Mouse (Mus musculus) liver, postnatal 0 days (tissue): ENCODE measurements around the gene Olfr874. TPM values are rescaled to one million over a fixed set of nuclear protein-coding genes. Genes with fewer than 3 reads are reported as not detected.

Source experiments
- ATAC-seq: fragments of 200-750 bp; cut with Nextera tagmentation; 2 replicates; pipeline ENCODE4 v1.8.0; 2017; ENCODE audit warnings: mild to moderate bottlenecking, moderate library complexity
- DNase-seq: peaks from one replicate; pipeline ENCODE4 v3.0.0-alpha.2; 2016
- H3K27ac ChIP-seq: fragments of 300-500 bp; sonication (generic); 2 replicates; pipeline ENCODE4 v1.5.1; 2014; ENCODE audit warnings: antibody characterized with exemption, moderate library complexity, mild to moderate bottlenecking, low read depth
- H3K27me3 ChIP-seq: fragments of 300-500 bp; sonication (generic); 2 replicates; pipeline ENCODE4 v1.6.1; 2014; ENCODE audit warnings: low read length, control low read depth, mixed read lengths; ENCODE audit not compliant: insufficient read depth
- H3K36me3 ChIP-seq: fragments of 300-500 bp; sonication (generic); replicated peaks from 2 replicates; pipeline ENCODE4 v1.6.1; 2014; ENCODE audit warnings: mild to moderate bottlenecking, control low read depth, low read length, moderate library complexity, mixed read lengths; ENCODE audit not compliant: insufficient read depth
- H3K4me1 ChIP-seq: fragments of 300-500 bp; sonication (generic); 2 replicates; pipeline ENCODE4 v1.6.1; 2014; ENCODE audit warnings: antibody characterized with exemption, mild to moderate bottlenecking, control low read depth; ENCODE audit not compliant: insufficient read depth
- H3K4me2 ChIP-seq: fragments of 300-500 bp; sonication (generic); 2 replicates; pipeline ENCODE4 v1.6.1; 2014; ENCODE audit warnings: low read depth, mild to moderate bottlenecking, low read length, moderate library complexity, mixed read lengths
- H3K4me3 ChIP-seq: fragments of 300-500 bp; sonication (generic); 2 replicates; pipeline ENCODE4 v1.5.1; 2014; ENCODE audit warnings: low read depth, low read length
- H3K9ac ChIP-seq: fragments of 300-500 bp; sonication (generic); replicated peaks from 2 replicates; pipeline ENCODE4 v1.6.1; 2014; ENCODE audit warnings: mild to moderate bottlenecking, moderate library complexity
- H3K9me3 ChIP-seq: fragments of 300-500 bp; sonication (generic); 2 replicates; pipeline ENCODE4 v1.6.1; 2016; ENCODE audit warnings: mild to moderate bottlenecking, control low read depth, low read length, mixed read lengths
- CTCF ChIP-seq: sonication (generic); IDR thresholded peaks from 2 replicates; pipeline ENCODE4 v1.5.1; 2016; ENCODE audit warnings: antibody characterized with exemption, low read depth
- EP300 ChIP-seq: IDR thresholded peaks from 2 replicates; pipeline ENCODE4 v1.6.1; 2016; ENCODE audit warnings: antibody characterized with exemption, low read depth, mild to moderate bottlenecking
- WGBS: fragments of 180-500 bp; shearing (Covaris S2); extraction: QIAGEN DNeasy Blood & Tissue Kit; methylation state at CpG from one replicate; pipeline ENCODE4 v1.1.7; 2014; ENCODE audit not compliant: insufficient replicate concordance; 5-methylcytosine and 5-hydroxymethylcytosine counted together
- polyA plus RNA-seq: library from polyadenylated mRNA; unstranded; fragments of >200 nt; fragmentation: Nextera tagmentation; extraction: Ambion mirVana; gene quantifications from 2 replicates; pipeline ENCODE4 v1.2.1, GENCODE M21; 2015

The Olfr874 gene
- polyA plus RNA-seq, result not detected in 2 replicates

DNA sequence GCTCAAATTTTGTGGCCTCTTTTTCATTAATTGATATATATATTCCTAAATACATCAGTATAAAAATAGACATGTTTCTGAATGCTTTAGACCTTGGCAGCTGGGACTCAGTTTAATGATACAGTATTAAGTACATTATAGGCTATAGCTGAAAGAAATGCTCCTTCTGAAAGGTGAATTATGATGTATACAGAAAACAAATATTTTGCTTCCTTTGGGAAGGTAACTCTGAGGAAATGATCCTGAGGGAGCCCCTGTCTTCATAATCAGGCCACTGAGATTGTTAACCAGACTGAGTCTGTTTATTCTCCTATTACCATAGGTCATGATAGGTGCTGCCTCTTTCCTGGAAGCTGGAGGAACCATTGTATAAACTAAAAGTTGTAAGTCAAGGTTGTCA is at the start of gene Olfr874:
Olfr874 (plus strand) TSS at position 301 of the 400 bp plus-strand sequence.
- Histone ChIP-seq H3K27ac (no peak within 1 kb of the TSS), H3K4me3 (no peak within 1 kb of the TSS), H3K9ac (no peak within 1 kb of the TSS), H3K27me3 (no peaks in the 10 kb centered on the region), H3K36me3 (no peaks in the 10 kb centered on the region), H3K9me3 (no peaks in the 10 kb centered on the region), H3K4me2 (no peak within 1 kb of the TSS), H3K4me1 (no peaks in the 10 kb centered on the region)
- DNase-seq (no peak), ATAC-seq (no peak)
- TF ChIP-seq EP300 (no peak), CTCF (no peak)

DNA sequence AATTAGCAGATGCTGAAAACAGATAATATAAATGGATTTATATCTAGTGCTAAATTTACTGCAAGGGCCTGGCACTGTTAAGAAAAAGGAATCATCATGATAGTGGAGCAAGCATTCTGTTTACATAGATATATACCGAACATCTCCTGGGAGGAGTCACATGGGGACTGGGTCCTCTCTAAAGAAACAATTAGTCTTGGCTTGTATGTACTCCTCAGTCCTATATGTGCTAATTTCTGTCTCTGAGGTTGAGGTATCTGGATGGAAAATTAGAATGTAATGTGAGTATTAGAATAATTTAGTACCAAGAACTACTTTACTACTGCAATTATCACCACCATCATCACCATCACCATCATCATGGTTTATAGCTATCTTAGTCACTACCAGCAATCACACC is 28.8 kb upstream of the Olfr874 start, which contains the start of gene Olfr160:
Olfr160 (minus strand) TSS at position 101 of the 400 bp plus-strand sequence.
- Histone ChIP-seq H3K27me3 (no peaks in the 10 kb centered on the region), H3K4me3 (no peak within 1 kb of the TSS), H3K9me3 (no peaks in the 10 kb centered on the region), H3K4me2 (no peak within 1 kb of the TSS), H3K27ac (no peak within 1 kb of the TSS), H3K4me1 (no peaks in the 10 kb centered on the region), H3K9ac (no peak within 1 kb of the TSS), H3K36me3 (no peaks in the 10 kb centered on the region)
- DNase-seq, result no peak
- 79% methylated on average over 1 of the region's 1 CpGs for WGBS
- TF ChIP-seq CTCF, result no peak
- no peak for TF ChIP-seq EP300
- ATAC-seq, result no peak

DNA sequence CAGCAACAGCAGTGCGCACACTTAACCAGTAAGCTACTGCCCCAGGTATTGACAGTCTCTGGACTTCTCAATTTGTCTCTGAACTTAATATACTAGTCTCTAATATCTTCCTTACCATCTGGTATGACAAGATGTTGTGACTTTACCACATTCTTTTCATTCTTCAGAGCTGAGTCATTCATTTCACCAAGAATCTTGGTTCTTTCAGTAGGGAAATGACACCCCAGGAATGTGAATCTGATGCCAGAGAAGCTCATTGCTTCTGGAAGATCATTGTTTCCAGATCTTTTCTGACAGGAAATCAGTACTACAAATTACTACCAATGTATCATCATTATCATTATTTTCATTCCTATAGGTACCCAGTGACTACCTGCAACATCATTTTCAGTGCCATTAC is 10.6 kb upstream of the Olfr874 start:
- no peak for DNase-seq
- WGBS, result 84% methylated on average over 1 of the region's 1 CpGs

DNA sequence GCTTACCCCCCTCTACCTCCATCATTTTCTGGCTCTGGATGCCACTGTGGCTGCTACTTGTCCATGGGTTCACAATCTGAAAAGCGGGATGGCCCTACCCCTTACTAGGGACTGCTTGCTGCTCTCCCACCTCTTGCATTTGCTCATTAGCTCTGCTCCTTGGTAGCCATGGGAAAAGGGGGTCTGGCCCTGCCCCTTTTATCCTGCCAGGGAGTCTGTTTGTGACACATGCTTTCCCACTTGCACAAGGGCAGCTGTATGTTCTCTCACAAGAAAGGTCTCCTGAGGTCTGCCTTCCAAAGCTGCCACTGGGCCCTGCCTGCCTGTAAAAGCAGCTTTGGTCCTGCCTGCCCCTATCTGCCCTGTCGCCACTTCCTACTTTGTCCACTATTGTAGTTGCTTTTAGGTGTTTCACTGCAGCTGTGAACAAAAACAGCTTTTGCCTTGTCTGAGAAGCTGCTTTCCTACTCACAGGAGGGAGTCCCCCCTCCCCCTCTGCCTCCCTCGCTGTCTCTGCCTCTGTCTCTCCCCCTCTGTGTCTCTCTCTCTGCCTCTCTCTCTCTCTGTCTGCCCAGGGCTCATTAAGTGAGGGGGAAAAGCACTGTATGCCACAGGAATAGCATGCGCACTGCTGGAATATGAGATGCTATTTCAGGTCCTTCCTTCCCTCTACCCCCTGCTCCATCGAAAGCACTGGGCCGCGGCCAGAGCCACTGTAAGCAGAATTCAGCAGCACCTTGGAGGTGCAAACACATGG is 5.6 kb downstream of the Olfr874 start:
- Histone ChIP-seq H3K9ac (no peak overlapping the region), H3K36me3 (no peaks in the 10 kb centered on the region), H3K4me2 (no peak overlapping the region), H3K9me3 (no peaks in the 10 kb centered on the region), H3K27ac (no peak overlapping the region), H3K4me1 (no peaks in the 10 kb centered on the region), H3K4me3 (no peak overlapping the region), H3K27me3 (no peaks in the 10 kb centered on the region)
- ATAC-seq (no peak), DNase-seq (no peak)
- WGBS, result 48% methylated on average over 7 of the region's 7 CpGs
- TF ChIP-seq CTCF (no peak), EP300 (no peak)

More for the DNA sequence above, 10.6 kb upstream of the Olfr874 start:
- Histone ChIP-seq H3K27me3 (no peaks in the 10 kb centered on the region), H3K4me2 (no peak overlapping the region), H3K4me3 (no peak overlapping the region), H3K36me3 (no peaks in the 10 kb centered on the region), H3K4me1 (no peaks in the 10 kb centered on the region), H3K9ac (no peak overlapping the region), H3K9me3 (no peaks in the 10 kb centered on the region), H3K27ac (no peak overlapping the region)
- ATAC-seq, result no peak
- TF ChIP-seq EP300, result no peak
- TF ChIP-seq CTCF, result no peak

DNA sequence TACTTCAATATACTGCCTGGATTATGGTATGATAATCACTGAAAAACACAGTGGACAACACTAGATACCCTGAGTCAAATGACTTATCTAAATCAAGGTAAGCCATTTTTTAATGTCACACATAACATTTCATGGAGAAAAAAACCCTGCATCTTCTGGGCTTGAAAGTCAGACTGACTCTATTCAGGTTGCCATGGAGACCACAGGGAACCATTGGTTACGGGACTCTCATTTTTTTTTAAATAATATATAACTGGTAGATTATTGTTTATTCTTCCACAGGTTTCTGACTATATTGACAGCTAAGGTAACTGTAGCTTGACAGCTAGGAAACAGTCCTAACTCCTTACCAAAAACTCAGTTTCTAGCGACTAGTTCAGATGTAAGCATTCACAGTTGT is 6.6 kb downstream of the Olfr874 start:
- Histone ChIP-seq H3K4me2 (no peak overlapping the region), H3K4me1 (no peaks in the 10 kb centered on the region), H3K27ac (no peak overlapping the region), H3K36me3 (no peaks in the 10 kb centered on the region), H3K4me3 (no peak overlapping the region), H3K27me3 (no peaks in the 10 kb centered on the region), H3K9ac (no peak overlapping the region), H3K9me3 (no peaks in the 10 kb centered on the region)
- ATAC-seq, result no peak
- WGBS, result 78% methylated on average over 2 of the region's 2 CpGs
- no peak for DNase-seq
- no peak for TF ChIP-seq CTCF
- no peak for TF ChIP-seq EP300

DNA sequence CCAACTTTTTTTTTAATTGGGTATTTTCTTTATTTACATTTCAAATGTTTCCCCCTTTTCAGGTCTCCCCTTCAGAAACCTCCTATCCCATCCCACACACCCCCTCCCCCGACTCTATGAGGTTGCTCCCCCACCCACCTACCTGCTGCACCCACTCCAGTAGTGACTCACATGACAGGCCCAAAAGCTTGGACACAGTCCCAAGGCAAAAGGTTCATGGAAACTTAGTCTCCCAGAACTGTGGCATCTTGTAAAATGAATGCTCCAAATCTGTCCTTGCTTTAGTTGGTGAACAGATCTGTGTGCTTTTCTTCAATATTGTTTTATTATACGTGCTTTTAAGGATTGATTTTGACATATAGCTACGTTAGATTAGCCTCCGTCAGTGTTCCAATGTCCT is 7.1 kb downstream of the Olfr874 start:
- no peak for ATAC-seq
- Histone ChIP-seq H3K27ac (no peak overlapping the region), H3K27me3 (no peaks in the 10 kb centered on the region), H3K36me3 (no peaks in the 10 kb centered on the region), H3K9me3 (no peaks in the 10 kb centered on the region), H3K4me3 (no peak overlapping the region), H3K4me1 (no peaks in the 10 kb centered on the region), H3K4me2 (no peak overlapping the region), H3K9ac (no peak overlapping the region)
- DNase-seq, result no peak
- TF ChIP-seq CTCF (no peak), EP300 (no peak)
- 66% methylated on average over 4 of the region's 4 CpGs for WGBS
